Comparison of ENCODE assay signal across 18 mouse cellular contexts in the genomic region with DNA sequence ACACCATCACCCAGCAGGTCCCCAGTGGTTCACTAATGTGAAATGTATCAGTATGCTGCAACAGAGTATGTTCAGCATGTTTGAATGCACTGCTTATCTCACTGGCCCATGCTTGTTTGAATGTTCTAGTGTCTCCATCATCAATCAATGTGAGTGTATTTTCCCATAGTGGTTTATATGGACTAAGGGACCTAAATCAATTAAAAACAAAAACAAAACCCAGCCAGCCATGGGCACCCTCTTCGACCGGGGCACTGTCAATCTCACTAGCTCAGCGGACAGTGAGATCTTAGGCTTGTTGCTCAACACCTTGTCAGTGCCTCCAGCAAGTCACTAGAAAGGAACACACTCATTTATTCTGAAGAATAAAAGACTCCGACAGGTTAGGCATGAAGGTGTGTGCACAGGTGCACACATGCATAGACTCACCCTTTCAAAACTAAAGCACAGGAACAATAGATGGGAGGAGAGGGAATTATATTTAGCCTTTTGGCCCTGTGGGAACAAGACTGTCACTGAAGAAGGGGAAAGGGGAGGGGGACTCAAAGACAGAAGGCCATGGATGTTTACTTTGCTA.
"Had no signal": no experiment of that assay in that cellular context is flagged by ENCODE, and none has a peak within 500 bp of the region (broad histone marks: within the 10 kb centered on the region; RNA-seq: fewer than 3 reads in every experiment).

No protein-coding gene starts in this region.

- H3K36me3 ChIP-seq: liver, embryonic 13.5 days; midbrain, embryonic 12.5 days; midbrain, embryonic 15.5 days; neural tube, embryonic 13.5 days had no signal

- H3K4me3 ChIP-seq: left cerebral cortex, adult 2 months; liver, embryonic 13.5 days; midbrain, embryonic 12.5 days; midbrain, embryonic 15.5 days; myocyte; neural tube, embryonic 13.5 days had no signal

- H3K4me2 ChIP-seq: liver, embryonic 13.5 days; lung, embryonic 14.5 days; midbrain, embryonic 12.5 days; midbrain, embryonic 15.5 days; neural tube, embryonic 13.5 days had no signal

- H3K27me3 ChIP-seq: liver, embryonic 13.5 days; midbrain, embryonic 15.5 days; neural tube, embryonic 13.5 days had no signal

- H3K27ac ChIP-seq: kidney, postnatal 0 days; left cerebral cortex, adult 2 months; liver, embryonic 13.5 days; macrophage; midbrain, embryonic 12.5 days; midbrain, embryonic 15.5 days; neural tube, embryonic 13.5 days had no signal

- DNase-seq: kidney, adult 2 months; kidney, postnatal 25 days; layer of hippocampus, postnatal 36 days; liver, embryonic 13.5 days; lung, embryonic 14.5 days; retina, postnatal 1 day; thymus, adult 2 months; thymus, postnatal 14 days; thymus, postnatal 4 days had no signal

- ATAC-seq: intestine, embryonic 16.5 days; lung, postnatal 0 days; midbrain, embryonic 15.5 days had no signal

- H3K9ac ChIP-seq: liver, embryonic 13.5 days; lung, embryonic 14.5 days; midbrain, embryonic 12.5 days; midbrain, embryonic 15.5 days; neural tube, embryonic 13.5 days had no signal

- H3K9me3 ChIP-seq: liver, embryonic 13.5 days; midbrain, embryonic 12.5 days; midbrain, embryonic 15.5 days; neural tube, embryonic 13.5 days had no signal
